Mouse (Mus musculus) heart, embryonic 14.5 days (tissue): ENCODE data around the gene Rpl13a. TPM values are rescaled to one million over a fixed set of nuclear protein-coding genes. Genes with fewer than 3 reads are reported as not detected.
A peak's percentile ranks its signal among the peaks of the same experiment; 100 is the strongest.

Experiments used
- ATAC-seq: fragments of 200-750 bp; cut with Nextera tagmentation; 2 replicates; pipeline ENCODE4 v1.8.0; 2017; ENCODE audit warnings: low read depth, moderate TSS enrichment; ENCODE audit not compliant: insufficient number of reproducible peaks, insufficient read depth, low FRiP score
- H3K27ac ChIP-seq, 2 experiments: fragments of 200-500 bp in 1 of 2; fragments of 300-500 bp in 1 of 2; sonication (generic) in 1 of 2; replicated peaks in 1 of 2; 2 replicates each; pipeline ENCODE4 v1.5.1; 2012 to 2014; ENCODE audit warnings: low read depth in 2 of 2, low read length in 2 of 2, control low read depth in 1 of 2, mild to moderate bottlenecking in 1 of 2, mixed read lengths in 1 of 2; ENCODE audit not compliant: control insufficient read depth in 1 of 2, insufficient read depth in 1 of 2
- H3K27me3 ChIP-seq: fragments of 300-500 bp; sonication (generic); 2 replicates; pipeline ENCODE4 v1.6.1; 2014; ENCODE audit warnings: mild to moderate bottlenecking, low read length, control low read depth; ENCODE audit not compliant: control insufficient read depth, insufficient read depth
- H3K36me3 ChIP-seq: fragments of 300-500 bp; sonication (generic); 2 replicates; pipeline ENCODE4 v1.6.1; 2014; ENCODE audit warnings: mild to moderate bottlenecking, control low read depth, low read length, mixed read lengths; ENCODE audit not compliant: control insufficient read depth, insufficient read depth
- H3K4me1 ChIP-seq, 2 experiments: fragments of 200-500 bp in 1 of 2; fragments of 300-500 bp in 1 of 2; sonication (generic) in 1 of 2; 2 replicates each; pipeline ENCODE4 v1.6.1; 2012 to 2014; ENCODE audit warnings: low read length in 2 of 2, control low read depth in 1 of 2, mixed read lengths in 1 of 2; ENCODE audit not compliant: control insufficient read depth in 2 of 2, insufficient read depth in 2 of 2
- H3K4me2 ChIP-seq: fragments of 300-500 bp; sonication (generic); 2 replicates; pipeline ENCODE4 v1.6.1; 2014; ENCODE audit warnings: mild to moderate bottlenecking, low read length
- H3K4me3 ChIP-seq, 2 experiments: fragments of 200-500 bp in 1 of 2; fragments of 300-500 bp in 1 of 2; sonication (generic) in 1 of 2; 2 replicates each; pipeline ENCODE4 v1.5.1; 2012 to 2014; ENCODE audit warnings: low read length in 2 of 2, mild to moderate bottlenecking in 2 of 2, control low read depth in 1 of 2, low read depth in 1 of 2, moderate library complexity in 1 of 2; ENCODE audit not compliant: control insufficient read depth in 1 of 2, insufficient read depth in 1 of 2
- H3K9ac ChIP-seq: fragments of 300-500 bp; sonication (generic); 2 replicates; pipeline ENCODE4 v1.6.1; 2014; ENCODE audit warnings: mild to moderate bottlenecking, low read length
- H3K9me3 ChIP-seq: fragments of 300-500 bp; sonication (generic); 2 replicates; pipeline ENCODE4 v1.6.1; 2016; ENCODE audit warnings: low read length, control low read depth; ENCODE audit not compliant: control insufficient read depth
- WGBS: fragments of 180-500 bp; shearing (Covaris S2); extraction: QIAGEN DNeasy Blood & Tissue Kit; methylation state at CpG from one replicate; pipeline ENCODE4 v1.1.7; 2014; 5-methylcytosine and 5-hydroxymethylcytosine counted together
- polyA plus RNA-seq: library from polyadenylated mRNA; unstranded; fragments of >200 nt; fragmentation: Nextera tagmentation; extraction: Ambion mirVana; gene quantifications from 2 replicates; pipeline ENCODE4 v1.2.1, GENCODE M21; 2014

The Rpl13a gene
- polyA plus RNA-seq, 1 experiment from 2014 or later: 918 TPM

- peaks cover 25% of the 10 kb centered on the region for H3K36me3 ChIP-seq
- 63% methylated on average over 4 of the region's 4 CpGs for WGBS
- no peak overlapping the region for H3K4me3 ChIP-seq
- H3K4me1 ChIP-seq: peaks cover 4 to 9% of the 10 kb centered on the region in 2 experiments; a peak in 2 of 4 replicates
- no peak overlapping the region for H3K27ac ChIP-seq
- ATAC-seq: no peak
- no peaks in the 10 kb centered on the region for H3K27me3 ChIP-seq
- H3K9ac ChIP-seq: no peak overlapping the region; the same call in 1 of the 2 replicates
- H3K9me3 ChIP-seq: no peaks in the 10 kb centered on the region
- no peak overlapping the region for H3K4me2 ChIP-seq
These were observed 21.8 kb upstream of the Rpl13a start for GRCm38 (mm10) chr7:45150321-45150720.

GRCm38 (mm10) chr7:45149545-45149944 is 21.0 kb upstream of the Rpl13a start:
- no peak overlapping the region for H3K4me2 ChIP-seq
- ATAC-seq: no peak
- H3K9me3 ChIP-seq: no peaks in the 10 kb centered on the region
- H3K4me1 ChIP-seq: peaks cover 0 to 4% of the 10 kb centered on the region in 2 experiments; a peak in 1 of 4 replicates
- H3K27me3 ChIP-seq: no peaks in the 10 kb centered on the region
- H3K36me3 ChIP-seq: peaks cover 33% of the 10 kb centered on the region
- H3K4me3 ChIP-seq: no peak overlapping the region
- H3K9ac ChIP-seq: no peak overlapping the region
- 63% methylated on average over 6 of the region's 6 CpGs for WGBS
- no peak overlapping the region for H3K27ac ChIP-seq

- H3K27me3 ChIP-seq: no peaks in the 10 kb centered on the region
- ATAC-seq: no peak
- H3K4me2 ChIP-seq: no peak overlapping the region
- 36% methylated on average over 4 of the region's 4 CpGs for WGBS
- H3K9me3 ChIP-seq: no peaks in the 10 kb centered on the region
- H3K27ac ChIP-seq: peak overlapping the region in 1 of 2 experiments; percentile 9; a peak in 1 of 4 replicates
- H3K9ac ChIP-seq: no peak overlapping the region
- H3K36me3 ChIP-seq: peaks cover 41% of the 10 kb centered on the region
- H3K4me3 ChIP-seq: no peak overlapping the region
- H3K4me1 ChIP-seq: peaks cover 0 to 4% of the 10 kb centered on the region in 2 experiments; a peak in 1 of 4 replicates
These were observed 20.1 kb upstream of the Rpl13a start for GRCm38 (mm10) chr7:45148534-45149098.

- no peak for ATAC-seq
- WGBS: 74% methylated on average over 11 of the region's 11 CpGs
- H3K36me3 ChIP-seq: peaks cover 48% of the 10 kb centered on the region
These were observed 19.3 kb upstream of the Rpl13a start for GRCm38 (mm10) chr7:45147899-45148298.

GRCm38 (mm10) chr7:45147267-45147666 is 18.7 kb upstream of the Rpl13a start:
- 90% methylated on average over 11 of the region's 11 CpGs for WGBS

More at GRCm38 (mm10) chr7:45147899-45148298, 19.3 kb upstream of the Rpl13a start:
- H3K9ac ChIP-seq: no peak overlapping the region
- H3K4me2 ChIP-seq: no peak overlapping the region
- H3K4me3 ChIP-seq: no peak overlapping the region
- no peaks in the 10 kb centered on the region for H3K4me1 ChIP-seq
- H3K27ac ChIP-seq: no peak overlapping the region
- H3K27me3 ChIP-seq: no peaks in the 10 kb centered on the region
- no peaks in the 10 kb centered on the region for H3K9me3 ChIP-seq

GRCm38 (mm10) chr7:45145460-45145859 is 16.9 kb upstream of the Rpl13a start:
- no peaks in the 10 kb centered on the region for H3K27me3 ChIP-seq
- H3K4me2 ChIP-seq: no peak overlapping the region
- no peak overlapping the region for H3K4me3 ChIP-seq
- ATAC-seq: no peak
- peaks cover 59% of the 10 kb centered on the region for H3K36me3 ChIP-seq
- no peaks in the 10 kb centered on the region for H3K4me1 ChIP-seq
- H3K9me3 ChIP-seq: no peaks in the 10 kb centered on the region
- no peak overlapping the region for H3K9ac ChIP-seq
- no peak overlapping the region for H3K27ac ChIP-seq
- 90% methylated on average over 8 of the region's 8 CpGs for WGBS

More at GRCm38 (mm10) chr7:45147267-45147666, 18.7 kb upstream of the Rpl13a start:
- H3K27ac ChIP-seq: no peak overlapping the region
- no peak overlapping the region for H3K4me3 ChIP-seq
- H3K36me3 ChIP-seq: peaks cover 53% of the 10 kb centered on the region
- H3K27me3 ChIP-seq: no peaks in the 10 kb centered on the region
- H3K9ac ChIP-seq: no peak overlapping the region
- no peaks in the 10 kb centered on the region for H3K4me1 ChIP-seq
- H3K9me3 ChIP-seq: no peaks in the 10 kb centered on the region
- no peak for ATAC-seq
- H3K4me2 ChIP-seq: no peak overlapping the region

GRCm38 (mm10) chr7:45144368-45145174 is 16.0 kb upstream of the Rpl13a start:
- Histone ChIP-seq H3K36me3 (peaks cover 59% of the 10 kb centered on the region), H3K4me1 (no peaks in the 10 kb centered on the region), H3K9ac (no peak overlapping the region), H3K4me2 (no peak overlapping the region), H3K27me3 (no peaks in the 10 kb centered on the region), H3K4me3 (no peak overlapping the region), H3K27ac (no peak overlapping the region), H3K9me3 (no peaks in the 10 kb centered on the region)
- ATAC-seq: no peak
- 85% methylated on average over 13 of the region's 13 CpGs for WGBS
